Mouse (Mus musculus) frontal cortex, adult (tissue): ENCODE measurements around the gene Las1l.
"Not testable (repeated sequence)": the region's sequence is repeated elsewhere in the genome, so short reads cannot be mapped to it uniquely, and the experiment has no call there.

Experiments used
- ATAC-seq: cut with Nextera tagmentation; 2 replicates; pipeline ENCODE4 v1.9.2; 2017; ENCODE audit warnings: mild to moderate bottlenecking, moderate library complexity, mixed read lengths; ENCODE audit not compliant: low TSS enrichment

The Las1l gene

DNA sequence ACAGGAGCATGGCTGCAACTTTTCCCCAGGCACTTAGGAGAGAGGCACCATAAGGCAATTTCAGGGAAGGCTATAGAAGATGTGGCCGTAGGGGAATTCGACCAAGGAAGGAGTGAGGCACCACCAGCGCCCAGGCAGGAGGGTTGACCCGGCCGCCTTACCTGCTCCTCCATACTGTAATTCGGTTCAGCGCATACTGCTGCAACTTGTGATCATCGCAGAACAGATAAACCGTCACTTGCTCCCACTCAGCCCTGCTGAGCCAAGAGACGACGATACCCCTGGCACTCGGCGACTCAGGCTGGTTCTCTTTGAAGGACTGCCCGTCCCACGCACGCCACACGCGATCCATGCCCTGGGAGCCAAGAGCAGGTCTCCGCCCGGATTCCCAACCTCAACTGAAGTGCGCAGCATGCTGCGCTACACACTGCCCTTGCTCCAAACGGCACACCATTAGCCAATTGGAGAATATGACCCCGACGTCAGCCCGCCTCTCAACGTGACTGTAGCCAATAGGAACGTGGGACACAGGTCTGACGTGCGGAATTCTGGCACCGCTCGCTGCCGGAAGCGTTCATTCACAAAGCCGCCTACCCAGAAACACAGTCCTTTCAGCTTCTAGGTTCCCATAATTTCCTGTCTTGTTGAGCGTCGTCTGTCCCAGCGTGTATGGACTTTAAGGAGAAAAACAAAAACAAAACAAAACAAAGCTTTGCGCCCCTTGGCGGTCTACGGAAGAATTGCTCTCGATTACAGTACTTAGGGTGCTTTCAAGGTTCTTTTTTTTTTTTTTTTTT lies at the start of gene Las1l:
TSS of gene Las1l (minus strand) at position 466 of the 797 bp plus-strand sequence.
- ATAC-seq: peak; percentile 99

GRCm38 (mm10) chrX:96006395-96006794 lies 49.6 kb upstream of the Las1l start:
- 0 out of 2 replicates have a peak, but pooled peaks have one; percentile 59 for ATAC-seq

- no peak for ATAC-seq
These were observed 42.8 kb upstream of the Las1l start for GRCm38 (mm10) chrX:95999601-96000000.

DNA sequence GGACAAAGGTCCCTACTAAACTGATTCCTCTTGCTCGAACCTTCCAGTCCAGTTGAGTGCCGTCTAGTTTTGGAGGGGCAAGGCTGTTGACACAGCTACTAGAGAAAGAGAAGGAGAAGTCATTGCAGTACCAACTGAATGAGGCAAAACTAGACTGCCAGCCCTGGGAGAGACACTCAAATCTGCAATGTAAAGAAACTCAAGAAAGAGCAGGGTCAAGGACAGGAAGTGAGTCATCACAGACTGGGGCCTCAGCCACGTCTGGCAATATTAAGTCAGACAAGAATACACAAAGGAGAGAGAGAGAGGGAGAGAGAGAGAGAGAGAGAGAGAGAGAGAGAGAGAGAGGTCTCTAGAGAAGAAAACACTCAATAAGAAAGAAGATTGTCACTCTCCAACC lies 36.4 kb upstream of the Las1l start:
- ATAC-seq: no peak

GRCm38 (mm10) chrX:95969936-95970335 lies 13.2 kb upstream of the Las1l start:
- no peak for ATAC-seq

DNA sequence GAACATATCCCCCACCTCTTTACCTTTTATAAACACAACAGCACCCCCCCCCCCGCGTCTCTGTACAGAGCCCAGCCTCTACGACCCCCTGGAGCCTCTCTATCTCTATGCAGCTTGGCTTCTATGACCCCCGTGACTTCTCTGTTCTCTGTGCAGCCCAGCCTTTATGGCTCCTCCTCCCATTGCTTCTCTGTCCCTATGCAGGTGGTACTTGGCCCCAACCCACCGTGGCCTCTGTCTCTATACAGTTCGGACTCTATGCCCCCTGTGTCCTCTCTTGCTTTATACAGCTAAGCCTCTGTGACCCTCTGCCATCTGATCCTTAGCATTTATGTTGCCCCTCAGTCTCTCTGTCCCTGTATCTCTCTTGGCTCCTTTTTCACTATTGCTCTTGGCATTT lies 12.4 kb upstream of the Las1l start:
- no peak for ATAC-seq

DNA sequence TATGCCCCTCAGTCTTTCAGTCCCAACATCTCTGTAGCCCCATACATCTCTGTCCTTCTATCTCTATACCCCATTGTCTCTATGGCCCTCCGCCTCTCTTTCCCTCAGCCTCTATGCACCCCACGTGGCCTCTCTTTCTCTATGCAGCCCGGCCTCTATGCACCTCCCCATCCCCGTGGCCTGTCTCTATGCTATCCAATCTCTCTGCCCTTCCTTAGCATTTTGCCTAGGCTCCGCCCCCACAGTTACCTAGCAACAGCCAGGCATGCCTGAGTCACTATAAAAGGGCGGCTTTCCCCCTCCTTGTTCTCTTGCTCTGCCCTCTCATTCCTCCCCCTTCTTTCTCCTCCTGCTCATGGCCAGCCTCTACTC lies 11.8 kb upstream of the Las1l start:
- peak; percentile 96 for ATAC-seq

DNA sequence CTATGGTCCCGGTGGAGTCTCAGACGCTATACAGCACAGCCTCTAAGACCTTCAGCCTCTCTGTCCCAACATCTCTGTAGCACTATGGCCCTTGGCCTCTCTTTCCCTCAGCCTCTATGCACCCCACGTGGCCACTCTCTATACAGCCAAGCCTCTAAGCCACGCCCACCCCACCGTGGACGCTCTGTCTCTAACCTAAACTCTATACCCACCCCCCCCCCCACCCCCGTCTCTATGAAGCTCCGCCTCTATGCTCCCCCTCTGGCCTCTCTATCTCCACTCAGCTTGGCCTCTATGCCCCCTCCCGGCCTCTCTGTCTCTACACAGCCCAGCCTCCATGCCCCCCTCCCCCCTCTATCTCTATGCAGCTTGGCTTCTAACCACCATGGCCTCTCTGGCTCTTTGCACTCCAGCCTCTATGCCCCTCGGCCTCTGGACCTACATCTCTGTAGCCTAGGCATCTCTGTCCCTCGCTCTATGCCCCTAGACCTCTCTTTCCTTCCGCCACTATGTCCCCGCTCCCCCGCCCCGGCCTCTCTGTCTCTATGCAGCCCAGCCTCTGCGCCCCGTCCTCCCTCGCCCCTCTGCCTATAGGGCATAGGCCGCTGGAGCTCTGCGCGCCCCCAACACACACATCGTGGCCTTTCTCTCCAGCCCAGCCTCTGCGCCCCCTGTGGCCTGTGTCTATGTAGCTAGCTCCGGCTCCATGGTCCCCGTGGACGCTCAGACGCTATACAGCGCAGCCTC lies 11.3 kb upstream of the Las1l start:
- peak; percentile 78 for ATAC-seq

DNA sequence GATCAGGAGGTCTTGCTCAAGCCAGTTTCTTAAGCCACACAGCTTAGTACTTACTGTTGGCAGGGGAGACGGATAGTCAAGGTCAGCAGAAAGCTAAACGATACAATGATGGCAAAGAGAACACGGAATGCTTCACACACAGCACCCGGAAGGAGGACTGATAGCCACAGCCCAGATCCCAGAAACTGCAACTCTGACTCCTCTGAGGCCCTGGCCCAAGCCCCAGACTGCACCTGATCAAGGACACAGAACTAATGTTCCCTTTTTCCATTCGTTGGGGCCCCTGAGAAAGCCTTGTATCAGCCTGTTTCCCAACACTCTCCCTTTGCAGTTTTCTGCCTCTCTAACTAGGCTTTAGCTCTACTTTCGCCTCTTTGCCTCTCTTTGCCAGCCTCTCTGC lies 8.3 kb upstream of the Las1l start:
- ATAC-seq: no peak

- ATAC-seq: no peak
These were observed 6.6 kb upstream of the Las1l start for GRCm38 (mm10) chrX:95963366-95963765.

DNA sequence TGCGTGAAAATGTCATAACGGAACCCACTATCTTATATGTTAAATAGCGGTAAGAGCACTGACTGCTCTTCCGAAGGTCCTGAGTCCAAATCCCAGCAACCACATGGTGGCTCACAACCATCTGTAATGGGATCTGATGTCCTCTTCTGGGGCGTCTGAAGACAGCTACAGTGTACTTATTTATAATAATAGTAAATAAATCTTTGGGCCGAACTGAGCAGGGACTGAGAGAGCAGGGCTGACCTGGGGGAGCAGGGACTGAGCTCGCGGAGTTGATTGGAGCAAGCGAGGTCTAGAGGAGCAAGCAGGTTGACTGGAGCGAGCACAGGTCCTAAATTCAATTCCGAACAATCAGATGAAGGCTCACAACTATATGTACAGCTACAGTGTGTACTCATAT lies 699 bp upstream of the Las1l start:
- ATAC-seq: not testable (repeated sequence)

DNA sequence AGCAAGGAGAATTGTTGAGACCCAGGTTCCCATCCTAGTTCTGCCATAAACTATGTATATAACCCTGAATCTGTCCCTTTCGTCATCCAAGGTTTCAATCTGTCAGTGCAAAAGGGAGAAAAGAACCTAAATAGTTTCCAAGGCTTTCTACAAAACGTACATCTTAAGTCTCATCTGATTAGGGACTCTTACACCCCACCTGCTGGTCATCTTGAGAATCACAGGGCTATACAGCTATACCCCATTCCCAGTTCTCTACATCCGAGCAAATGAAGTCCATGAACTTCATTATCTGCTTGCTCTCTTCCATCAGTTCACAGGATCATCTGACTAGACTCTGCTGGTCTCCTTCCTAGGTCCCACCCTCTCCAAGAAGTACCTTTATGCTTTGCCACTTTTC lies 6.0 kb downstream of the Las1l start:
- 0 out of 2 replicates have a peak, but pooled peaks have one; percentile 77 for ATAC-seq

GRCm38 (mm10) chrX:95948135-95948534 lies 8.6 kb downstream of the Las1l start:
- ATAC-seq: no peak

DNA sequence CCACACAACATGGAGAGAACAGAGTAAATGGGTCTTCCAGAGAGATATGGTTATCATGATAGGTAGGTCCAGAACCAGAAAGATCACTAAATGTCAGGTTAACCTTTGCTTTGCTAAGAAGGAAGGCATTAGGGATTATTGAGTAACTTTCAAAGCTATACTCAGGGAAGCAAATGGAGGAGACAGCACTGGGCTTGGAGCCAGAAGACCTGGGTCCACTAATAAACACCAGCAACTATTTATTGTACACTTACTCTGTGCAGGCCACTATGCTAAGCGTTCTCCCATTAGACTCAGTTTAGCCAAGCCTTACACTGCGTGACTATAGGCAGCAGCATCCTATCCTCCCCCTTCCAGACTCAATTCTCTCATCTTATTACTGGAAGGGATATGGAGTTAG lies 11.3 kb downstream of the Las1l start:
- ATAC-seq: peak; percentile 62

GRCm38 (mm10) chrX:95935481-95935880 lies 21.3 kb downstream of the Las1l start:
- ATAC-seq: no peak

DNA sequence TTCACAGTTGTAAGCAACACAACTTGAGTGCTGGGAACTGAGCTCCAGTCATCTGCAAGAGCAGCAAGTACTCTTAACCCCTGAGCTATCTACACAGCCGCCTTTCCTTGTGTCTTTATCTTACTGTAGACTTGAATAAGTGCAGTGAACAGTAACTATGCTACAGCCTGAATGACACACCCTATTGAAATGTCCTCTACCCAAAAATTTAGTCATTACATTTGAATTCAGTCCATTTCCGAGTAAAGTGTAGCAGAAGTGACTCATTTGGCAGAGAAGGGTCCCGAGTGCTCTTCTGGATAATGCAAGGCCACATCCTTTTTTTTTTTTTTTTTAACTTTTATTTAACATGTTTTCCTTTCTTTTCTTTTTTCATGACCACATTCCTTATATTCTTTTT lies 54.0 kb downstream of the Las1l start:
- no peak for ATAC-seq
